Mouse (Mus musculus) A20 (cell line): ENCODE results near the gene Olfr16.

ENCODE experiments used
- DNase-seq: peaks from one replicate; pipeline ENCODE4 v3.0.0-alpha.2; 2011; ENCODE audit warnings: low read depth, low spot score

Gene Olfr16

DNA sequence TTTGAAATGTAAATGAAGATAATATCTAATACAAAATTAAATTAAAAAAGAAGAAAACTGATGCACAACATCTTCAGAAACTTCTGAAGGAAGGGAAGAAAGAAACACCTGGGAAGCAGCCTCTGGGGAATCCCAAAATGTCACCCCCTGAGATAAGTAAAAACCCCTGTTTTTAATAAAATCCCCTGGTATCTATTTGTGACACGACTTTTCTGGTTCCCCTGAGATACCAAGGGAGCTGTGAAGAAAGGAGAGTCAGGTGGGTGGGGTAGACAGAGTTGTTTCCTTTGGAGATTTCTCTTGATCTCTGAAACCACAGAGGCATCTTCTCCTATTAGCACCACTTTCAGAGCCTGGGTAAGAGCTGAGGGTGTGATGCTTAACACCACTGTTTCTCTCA, at the start of gene Olfr16:
Olfr16 (plus strand) TSS at position 250 of the 400 bp plus-strand sequence.
- DNase-seq, result no peak

DNA sequence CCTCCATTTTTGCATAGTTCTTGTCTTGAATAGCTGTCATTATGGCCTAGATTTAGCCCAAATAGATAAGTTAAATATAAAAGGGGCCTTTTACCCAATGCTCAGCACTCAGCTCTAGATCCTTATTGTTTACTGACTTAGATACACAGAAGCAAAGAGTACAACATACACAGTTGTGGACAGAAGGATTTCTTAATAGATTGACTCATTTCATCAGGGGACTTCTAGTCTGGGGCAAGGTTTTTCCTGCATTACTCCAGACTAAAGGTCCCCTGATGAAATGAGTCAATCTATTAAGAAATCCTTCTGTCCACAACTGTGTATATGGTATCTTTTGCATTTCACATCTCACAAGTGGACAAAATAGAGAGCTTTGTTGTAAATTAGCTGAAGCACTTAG, 46.9 kb upstream of the Olfr16 start:
- no peak for DNase-seq

DNA sequence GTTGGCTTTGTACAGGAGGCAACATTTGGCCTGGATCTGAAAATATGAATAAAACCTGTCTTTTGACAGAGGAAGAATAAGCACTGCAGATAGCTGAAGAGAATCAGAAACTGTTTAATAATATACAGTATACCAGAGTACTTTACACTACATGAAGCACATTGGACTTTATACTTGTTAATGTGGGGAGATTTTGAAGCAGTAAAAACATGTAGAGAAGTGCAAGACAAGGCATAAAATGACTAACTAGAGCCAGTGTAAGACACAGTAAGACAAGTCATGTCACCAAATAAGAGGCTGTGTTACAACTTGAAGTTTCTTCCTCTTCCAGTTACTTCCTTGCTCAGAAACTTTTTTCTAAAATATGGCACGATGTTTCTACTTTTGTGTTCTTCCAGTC, 33.1 kb upstream of the Olfr16 start:
- DNase-seq, result no peak

DNA sequence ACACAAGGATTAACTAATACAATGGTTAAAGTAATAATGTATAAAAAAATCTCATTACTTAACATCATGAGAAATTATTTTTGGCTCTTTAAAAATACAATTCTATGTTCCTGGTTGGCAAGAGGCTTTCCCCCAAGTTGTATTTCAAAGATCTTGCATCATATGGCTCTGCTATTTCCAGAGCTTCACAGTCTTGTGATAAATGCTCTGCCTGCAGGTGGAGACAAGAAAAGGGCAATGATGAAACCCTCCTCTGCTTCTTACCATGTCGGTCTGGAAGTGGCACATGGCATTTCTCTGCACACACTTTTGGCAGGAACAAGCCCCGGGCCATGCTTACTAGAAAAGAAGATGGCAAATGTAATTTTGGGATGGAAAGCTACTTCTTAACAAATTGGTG, 31.8 kb upstream of the Olfr16 start:
- no peak for DNase-seq

DNA sequence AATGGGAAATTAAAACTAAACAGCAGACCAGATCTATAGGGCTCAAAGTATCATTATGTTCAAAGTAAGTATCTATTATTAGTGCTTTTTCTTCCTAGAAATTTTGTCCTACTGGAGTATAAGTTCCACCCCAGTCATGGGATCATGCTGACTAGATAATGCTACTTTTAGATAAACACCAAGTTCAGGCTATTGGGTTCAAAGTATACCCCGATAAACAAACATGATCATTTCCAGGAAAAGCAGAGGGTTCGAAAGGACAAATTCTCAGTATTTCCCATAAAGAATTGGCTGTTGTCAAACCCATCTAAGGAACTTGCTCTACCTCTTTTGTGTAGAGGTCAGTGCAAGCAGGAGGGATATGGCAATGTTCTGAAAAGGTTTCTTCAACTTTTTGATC, 18.0 kb upstream of the Olfr16 start:
- no peak for DNase-seq

DNA sequence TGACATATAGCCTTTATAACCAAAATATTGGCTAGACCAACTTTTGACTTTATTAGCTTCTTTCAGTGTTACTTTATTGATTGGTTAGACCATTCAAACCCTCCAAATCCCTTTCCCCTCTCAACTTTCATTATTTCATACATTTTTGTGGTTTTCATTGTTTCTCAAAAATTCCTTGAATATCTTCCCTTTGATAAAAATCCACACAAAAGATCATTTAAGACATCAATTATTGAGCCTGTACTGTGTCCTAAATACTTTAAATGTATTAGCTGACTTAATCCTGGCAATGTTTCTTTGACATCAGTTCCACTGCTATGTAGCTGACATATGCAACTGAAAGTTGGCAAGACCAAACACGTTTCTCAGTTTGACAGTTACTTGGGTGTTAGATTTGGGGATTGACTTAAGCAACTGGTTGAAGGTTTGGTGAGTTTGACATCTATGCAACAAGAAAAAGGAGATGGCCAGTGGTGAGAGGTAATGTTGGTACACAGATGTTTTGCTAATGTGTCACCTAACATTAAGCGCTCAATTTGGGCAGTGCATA, 1.0 kb downstream of the Olfr16 start:
- DNase-seq, result no peak

DNA sequence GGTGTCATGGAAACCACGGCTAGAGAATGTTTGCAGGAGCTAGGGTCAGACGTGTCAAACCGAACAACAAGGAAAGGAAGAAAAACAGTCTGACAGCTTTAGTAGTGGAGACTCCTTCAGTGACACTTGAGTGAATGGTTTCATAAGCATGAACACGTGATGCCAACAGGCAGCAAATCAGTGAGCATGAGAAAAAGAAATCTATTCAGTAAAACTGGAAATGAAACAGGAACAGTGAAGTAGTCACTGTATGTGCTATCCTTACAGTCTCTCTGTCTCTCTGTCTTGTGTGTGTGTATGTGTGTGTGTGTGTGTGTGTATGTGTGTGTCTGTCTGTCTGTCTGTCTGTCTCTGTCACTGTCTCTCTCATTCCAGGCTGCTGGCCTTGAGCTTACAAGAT, 5.2 kb downstream of the Olfr16 start:
- no peak for DNase-seq

DNA sequence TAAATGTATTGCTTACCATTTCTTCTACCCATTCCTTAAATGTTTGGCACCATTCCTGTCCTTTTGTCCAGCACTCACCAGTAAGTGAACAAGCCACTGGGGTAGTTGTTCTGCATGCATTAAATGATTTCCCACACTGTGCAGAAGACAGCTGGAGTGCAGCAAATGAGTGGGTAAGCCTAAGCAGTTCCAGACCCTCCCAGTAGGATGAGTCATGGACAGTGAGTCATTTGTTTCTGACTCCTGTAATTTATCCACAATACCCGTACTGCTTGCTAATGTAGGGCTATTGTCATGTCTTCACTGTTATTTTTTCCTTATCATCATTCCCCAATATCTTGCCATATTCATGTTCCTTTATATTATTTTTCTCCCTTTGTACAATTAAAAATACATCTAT, 10.2 kb downstream of the Olfr16 start:
- DNase-seq, result no peak

DNA sequence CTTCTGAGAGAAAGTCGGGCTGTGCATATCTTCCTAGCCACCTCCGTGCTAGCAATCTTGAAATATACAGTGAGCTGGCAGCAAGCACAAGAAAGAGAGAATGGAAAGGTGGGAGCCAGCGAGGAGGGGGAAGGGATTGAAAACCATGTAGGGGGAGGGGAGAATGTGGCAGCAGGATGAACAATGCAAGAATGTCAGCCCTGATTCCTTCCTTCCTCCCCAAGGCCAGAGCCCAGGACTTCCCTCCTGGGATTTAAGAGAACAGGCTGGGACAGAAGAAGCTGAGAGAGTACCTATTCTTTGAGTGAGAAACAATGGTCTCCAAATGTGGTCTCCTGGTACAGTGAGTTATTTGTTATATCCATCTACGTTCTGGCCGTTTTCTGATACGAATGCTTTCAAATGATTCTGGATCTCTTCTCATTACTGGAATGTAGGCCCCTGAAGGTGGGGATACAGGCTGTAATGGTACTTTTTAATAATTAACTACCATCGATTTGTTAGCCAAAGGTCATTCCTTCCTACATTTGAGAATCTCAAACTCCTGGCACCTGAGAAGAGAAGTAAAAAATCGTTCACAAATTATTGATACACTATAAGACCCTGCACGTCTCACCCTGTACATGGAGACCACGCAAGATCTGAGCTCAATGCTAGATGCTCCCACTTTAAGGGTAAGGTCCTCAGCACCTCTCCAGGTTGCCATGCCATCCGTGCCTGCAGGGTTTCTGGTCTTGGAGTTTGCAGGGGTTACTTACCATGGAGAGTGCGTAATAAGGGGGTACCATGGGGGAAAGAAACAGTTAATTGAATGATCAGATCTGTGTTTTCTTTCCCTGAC, 39.8 kb downstream of the Olfr16 start:
- no peak for DNase-seq

DNA sequence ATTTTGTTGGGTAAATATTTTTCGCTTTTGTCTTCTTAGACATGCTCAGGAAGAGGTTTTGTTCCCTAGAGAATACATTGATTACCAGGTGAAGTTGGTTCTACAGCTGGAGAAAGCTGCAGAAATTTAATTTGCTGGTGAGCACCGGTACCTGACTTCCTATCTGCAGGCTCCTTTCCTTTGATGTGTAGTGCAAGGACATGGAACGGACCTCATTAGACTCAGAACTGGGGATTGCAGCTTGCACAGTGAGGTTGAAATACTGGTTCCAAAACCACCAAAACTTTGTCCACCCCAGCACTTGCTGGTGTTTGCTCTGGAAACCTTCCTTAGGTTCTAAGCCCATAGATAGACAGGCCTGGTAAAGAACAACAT, 40.4 kb downstream of the Olfr16 start:
- no peak for DNase-seq
